Mouse (Mus musculus) embryonic facial prominence, embryonic 11.5 days (tissue): ENCODE measurements around the gene Arhgap9. TPM values are rescaled to one million over a fixed set of nuclear protein-coding genes. Genes with fewer than 3 reads are reported as not detected.

ENCODE experiments used
- ATAC-seq: fragments of 200-750 bp; cut with Nextera tagmentation; replicated peaks from 2 replicates; pipeline ENCODE4 v1.8.0; 2017; ENCODE audit warnings: low read depth; ENCODE audit not compliant: insufficient number of reproducible peaks, low FRiP score, low TSS enrichment
- DNase-seq: peaks from one replicate; pipeline ENCODE4 v3.0.0-alpha.2; 2015; ENCODE audit warnings: low spot score
- H3K27ac ChIP-seq: fragments of 300-500 bp; sonication (generic); replicated peaks from 2 replicates; pipeline ENCODE4 v1.5.1; 2014; ENCODE audit warnings: mild to moderate bottlenecking, low read depth, low read length, control low read depth
- H3K27me3 ChIP-seq: fragments of 300-500 bp; sonication (generic); 2 replicates; pipeline ENCODE4 v1.6.1; 2014; ENCODE audit warnings: mild to moderate bottlenecking, low read length, moderate library complexity, mixed read lengths; ENCODE audit not compliant: control insufficient read depth, insufficient read depth
- H3K36me3 ChIP-seq: fragments of 300-500 bp; sonication (generic); replicated peaks from 2 replicates; pipeline ENCODE4 v1.6.1; 2014; ENCODE audit warnings: low read depth, mild to moderate bottlenecking, low read length, moderate library complexity, mixed read lengths; ENCODE audit not compliant: control insufficient read depth, insufficient read depth
- H3K4me1 ChIP-seq: fragments of 300-500 bp; sonication (generic); 2 replicates; pipeline ENCODE4 v1.6.1; 2014; ENCODE audit warnings: low read length, mixed read lengths; ENCODE audit not compliant: control insufficient read depth, insufficient read depth
- H3K4me2 ChIP-seq: fragments of 300-500 bp; sonication (generic); 2 replicates; pipeline ENCODE4 v1.6.1; 2014; ENCODE audit warnings: low read depth, mild to moderate bottlenecking, control low read depth, low read length, moderate library complexity
- H3K4me3 ChIP-seq: fragments of 300-500 bp; sonication (generic); 2 replicates; pipeline ENCODE4 v1.5.1; 2014; ENCODE audit warnings: low read depth, low read length, control low read depth
- H3K9ac ChIP-seq: fragments of 300-500 bp; sonication (generic); replicated peaks from 2 replicates; pipeline ENCODE4 v1.6.1; 2014; ENCODE audit warnings: mild to moderate bottlenecking, control low read depth, low read length
- H3K9me3 ChIP-seq: fragments of 300-500 bp; sonication (generic); replicated peaks from 2 replicates; pipeline ENCODE4 v1.6.1; 2016; ENCODE audit warnings: mild to moderate bottlenecking, low read length, inconsistent platforms, mixed read lengths; ENCODE audit not compliant: control insufficient read depth
- WGBS: fragments of 180-500 bp; shearing (Covaris S2); extraction: QIAGEN DNeasy Blood & Tissue Kit; methylation state at CpG from one replicate; pipeline ENCODE4 v1.1.7; 2014; 5-methylcytosine and 5-hydroxymethylcytosine counted together
- polyA plus RNA-seq: library from polyadenylated mRNA; unstranded; fragments of >200 nt; fragmentation: Nextera tagmentation; extraction: Ambion mirVana; gene quantifications from 2 replicates; pipeline ENCODE4 v1.2.1, GENCODE M21; 2014

Gene Arhgap9
- polyA plus RNA-seq = 1.8 and 2.7 TPM in 2 replicates

DNA sequence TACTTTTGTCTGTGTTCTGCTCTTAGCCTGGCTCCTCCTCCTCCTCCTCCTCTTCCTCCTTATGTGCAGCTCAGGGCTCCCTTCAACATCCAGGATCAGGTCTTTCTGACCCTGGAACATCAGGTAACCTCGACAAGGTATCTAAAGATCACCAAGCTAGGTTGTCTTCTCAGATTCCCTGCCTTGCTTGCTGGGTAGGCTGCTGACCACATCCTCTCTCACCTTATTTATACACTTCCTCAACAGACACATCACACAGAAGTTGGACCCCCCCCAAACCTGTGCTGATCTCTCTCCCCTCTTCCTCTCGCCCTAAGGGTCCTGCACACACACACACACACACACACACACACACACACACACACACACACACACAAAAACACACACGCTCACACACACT is at the start of gene Arhgap9:
Gene Arhgap9 (plus strand): TSS at position 344 of the 400 bp plus-strand sequence.
- DNase-seq (no peak), ATAC-seq (no peak)
- Histone ChIP-seq H3K9me3 (no peaks in the 10 kb centered on the region), H3K4me3 (no peak within 1 kb of the TSS), H3K27ac (no peak within 1 kb of the TSS), H3K9ac (no peak within 1 kb of the TSS), H3K36me3 (no peaks in the 10 kb centered on the region), H3K27me3 (peaks cover 11% of the 10 kb centered on the region), H3K4me1 (peaks cover 6% of the 10 kb centered on the region), H3K4me2 (no peak within 1 kb of the TSS; the same call in 1 of the 2 replicates)
- WGBS = 72% methylated on average over 3 of the region's 3 CpGs

- no peak for ATAC-seq
- peaks cover 8% of the 10 kb centered on the region for H3K36me3 ChIP-seq
- WGBS = 92% methylated on average over 5 of the region's 5 CpGs
Observed at GRCm38 (mm10) chr10:127272371-127272770, 49.4 kb upstream of the Arhgap9 start.

GRCm38 (mm10) chr10:127274261-127275022 is 47.3 kb upstream of the Arhgap9 start:
- Histone ChIP-seq H3K4me1 (no peaks in the 10 kb centered on the region), H3K27me3 (no peaks in the 10 kb centered on the region), H3K27ac (no peak overlapping the region), H3K4me3 (no peak overlapping the region), H3K4me2 (no peak overlapping the region), H3K9ac (no peak overlapping the region; the same call in 1 of the 2 replicates), H3K36me3 (peaks cover 19% of the 10 kb centered on the region), H3K9me3 (no peaks in the 10 kb centered on the region)
- DNase-seq (no peak), ATAC-seq (no peak)
- WGBS = 89% methylated on average over 11 of the region's 11 CpGs

More at GRCm38 (mm10) chr10:127272371-127272770, 49.4 kb upstream of the Arhgap9 start:
- no peaks in the 10 kb centered on the region for H3K9me3 ChIP-seq
- no peaks in the 10 kb centered on the region for H3K4me1 ChIP-seq
- no peaks in the 10 kb centered on the region for H3K27me3 ChIP-seq
- H3K9ac ChIP-seq = no peak overlapping the region
- no peak overlapping the region for H3K4me3 ChIP-seq
- H3K4me2 ChIP-seq = no peak overlapping the region
- DNase-seq = no peak
- no peak overlapping the region for H3K27ac ChIP-seq

GRCm38 (mm10) chr10:127279730-127280129 is 42.0 kb upstream of the Arhgap9 start:
- 93% methylated on average over 2 of the region's 2 CpGs for WGBS

GRCm38 (mm10) chr10:127281316-127281715 is 40.4 kb upstream of the Arhgap9 start:
- Histone ChIP-seq H3K27me3 (no peaks in the 10 kb centered on the region), H3K4me3 (no peak overlapping the region), H3K4me2 (no peak overlapping the region), H3K27ac (no peak overlapping the region), H3K4me1 (no peaks in the 10 kb centered on the region), H3K36me3 (peaks cover 36% of the 10 kb centered on the region), H3K9me3 (no peaks in the 10 kb centered on the region), H3K9ac (no peak overlapping the region)
- WGBS = 89% methylated on average over 8 of the region's 8 CpGs
- DNase-seq (no peak), ATAC-seq (no peak)

More at GRCm38 (mm10) chr10:127279730-127280129, 42.0 kb upstream of the Arhgap9 start:
- H3K4me3 ChIP-seq = no peak overlapping the region
- ATAC-seq = no peak
- no peak for DNase-seq
- no peak overlapping the region for H3K9ac ChIP-seq
- H3K36me3 ChIP-seq = peaks cover 29% of the 10 kb centered on the region
- H3K9me3 ChIP-seq = no peaks in the 10 kb centered on the region
- no peak overlapping the region for H3K4me2 ChIP-seq
- no peaks in the 10 kb centered on the region for H3K4me1 ChIP-seq
- H3K27ac ChIP-seq = no peak overlapping the region
- no peaks in the 10 kb centered on the region for H3K27me3 ChIP-seq

- no peak overlapping the region for H3K27ac ChIP-seq
- no peak overlapping the region for H3K9ac ChIP-seq
- WGBS = 82% methylated on average over 13 of the region's 13 CpGs
- no peaks in the 10 kb centered on the region for H3K27me3 ChIP-seq
- no peak for ATAC-seq
- H3K9me3 ChIP-seq = no peaks in the 10 kb centered on the region
- no peak for DNase-seq
- no peak overlapping the region for H3K4me3 ChIP-seq
- H3K4me2 ChIP-seq = no peak overlapping the region
- peaks cover 25% of the 10 kb centered on the region for H3K36me3 ChIP-seq
- H3K4me1 ChIP-seq = peaks cover 3% of the 10 kb centered on the region
Observed at GRCm38 (mm10) chr10:127282620-127283215, 39.0 kb upstream of the Arhgap9 start.

GRCm38 (mm10) chr10:127284105-127284622 is 37.6 kb upstream of the Arhgap9 start:
- WGBS = 96% methylated on average over 7 of the region's 7 CpGs
- Histone ChIP-seq H3K9me3 (no peaks in the 10 kb centered on the region), H3K27me3 (no peaks in the 10 kb centered on the region), H3K4me1 (peaks cover 5% of the 10 kb centered on the region), H3K36me3 (peaks cover 19% of the 10 kb centered on the region), H3K4me2 (no peak overlapping the region), H3K27ac (no peak overlapping the region), H3K9ac (no peak overlapping the region), H3K4me3 (no peak overlapping the region)
- no peak for DNase-seq
- no peak for ATAC-seq
